Mouse (Mus musculus): Measurements from ENCODE around the gene Nipa2.

DNA sequence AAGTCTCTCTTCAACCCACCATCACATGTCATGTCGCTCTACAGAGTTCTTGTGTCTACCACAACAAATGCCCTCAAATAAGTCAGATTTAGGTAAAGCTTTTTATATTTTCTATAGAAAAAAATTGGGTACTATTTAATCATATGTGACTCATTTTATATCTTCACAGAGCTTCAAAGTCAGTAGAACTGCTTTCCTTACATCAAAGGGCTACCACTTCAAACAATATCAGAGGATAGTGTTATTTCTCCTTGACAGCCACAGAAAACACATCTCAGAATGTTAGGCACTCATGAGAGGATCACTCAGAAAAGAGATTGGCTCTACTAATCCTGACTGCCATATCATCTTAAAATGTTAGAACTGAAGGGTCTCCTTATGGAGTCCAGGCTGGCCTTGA is 1.8 kb downstream of the Nipa2 start:
- TF ChIP-seq KAT2A (conservative IDR thresholded peaks at IDR 0.05; ENCODE audit: low read depth, low read length) (no peak), MAX (IDR thresholded peaks at IDR 0.05; ENCODE audit: low read length) (no peak), GATA1 (IDR thresholded peaks at IDR 0.05; ENCODE audit: low read depth, low read length) (no peak), NELFE (IDR thresholded peaks at IDR 0.05; ENCODE audit: low read depth, low read length) (no peak), EP300 (IDR thresholded peaks at IDR 0.05; ENCODE audit: low read depth in 1 of 2, low read length in 2 of 2) (no peak), ZKSCAN1 (IDR thresholded peaks at IDR 0.05; ENCODE audit: low read depth, low read length) (no peak), USF2 (IDR thresholded peaks at IDR 0.05; ENCODE audit: borderline replicate concordance in 1 of 2, insufficient read depth in 1 of 2, low read depth in 1 of 2, low read length in 2 of 2) (no peak), UBTF (IDR thresholded peaks at IDR 0.05; ENCODE audit: borderline replicate concordance, insufficient read depth, low read depth, low read length) (no peak), E2F4 (IDR thresholded peaks at IDR 0.05; ENCODE audit: borderline replicate concordance, low read depth, low read length) (no peak), CTCF (IDR thresholded peaks at IDR 0.05 in 2 of 3, conservative IDR thresholded peaks at IDR 0.05 in 1 of 3; ENCODE audit: control insufficient read depth in 1 of 3, insufficient read depth in 1 of 3, low read depth in 2 of 3, low read length in 3 of 3, poor library complexity in 1 of 3, severe bottlenecking in 1 of 3) (no peak), POLR2A (IDR thresholded peaks at IDR 0.05; ENCODE audit: control insufficient read depth in 1 of 2, insufficient read depth in 1 of 2, low read depth in 1 of 2, low read length in 2 of 2, poor library complexity in 1 of 2) (no peak), POLR2AphosphoS2 (IDR thresholded peaks at IDR 0.05; ENCODE audit: low read length) (no peak), SIN3A (IDR thresholded peaks at IDR 0.05; ENCODE audit: low read length) (no peak)
